Mouse (Mus musculus) ES-E14 (cell line): Measurements from ENCODE around the gene Smoc1.

Source experiments
- HCFC1 ChIP-seq: IDR thresholded peaks from 2 replicates; pipeline ENCODE4 v1.6.1; 2012; ENCODE audit warnings: low read length, inconsistent platforms, borderline replicate concordance; ENCODE audit not compliant: insufficient read depth
- MAFK ChIP-seq: IDR thresholded peaks from 2 replicates; pipeline ENCODE4 v1.6.1; 2014; ENCODE audit warnings: mild to moderate bottlenecking, low read depth, low read length, inconsistent platforms; ENCODE audit not compliant: insufficient read depth

DNA sequence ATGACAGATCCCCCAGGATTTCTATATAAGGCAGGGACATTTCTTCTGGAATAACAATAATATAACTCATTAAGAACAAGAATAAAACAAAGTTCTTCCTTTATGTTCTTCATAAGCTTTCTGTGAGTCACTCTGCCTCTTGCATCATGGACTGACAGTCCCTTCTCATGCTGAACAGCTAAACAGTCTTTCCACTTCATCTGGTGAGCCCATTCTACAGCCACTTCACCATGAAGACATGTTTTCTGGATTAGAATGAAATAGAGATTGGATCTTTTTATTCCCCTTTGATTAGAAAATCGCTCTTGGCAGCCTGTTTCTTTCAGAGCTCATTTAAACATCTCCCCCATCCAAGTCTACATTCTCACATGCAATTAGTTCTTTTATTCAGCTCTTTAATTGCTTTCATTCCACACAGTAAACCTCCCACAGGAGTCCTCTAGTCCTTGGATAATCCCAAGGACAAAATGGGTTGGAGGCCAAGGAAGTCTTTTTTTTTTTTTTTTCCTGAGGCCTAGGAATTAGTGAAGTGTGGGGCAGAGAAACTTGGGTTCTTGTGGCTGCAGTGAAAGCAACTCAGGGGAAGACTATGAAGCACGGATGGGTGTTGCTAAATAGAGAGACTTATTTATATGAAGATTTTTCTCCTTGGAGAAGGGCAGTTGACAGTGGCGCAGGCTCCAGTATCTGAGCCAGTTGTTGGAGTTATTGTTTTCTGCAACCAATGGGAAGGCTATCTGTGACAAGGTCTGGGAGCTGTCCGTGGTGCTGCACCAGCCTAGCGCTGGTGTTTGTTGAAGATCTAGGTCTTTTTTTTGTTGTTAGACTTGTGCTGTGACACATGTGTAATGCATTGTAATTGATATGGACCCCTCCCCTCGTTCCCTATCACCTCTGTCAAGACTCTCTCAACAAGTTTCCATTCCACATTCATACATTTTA is 179.3 kb downstream of the Smoc1 start:
- no peak for TF ChIP-seq MAFK
- TF ChIP-seq HCFC1, result no peak
